Mouse (Mus musculus): ENCODE measurements at regions not wholly inside any gene's neighbourhood (a gene's known extent, or its start where the extent isn't known, plus 50 kb on each side); places are given as distances from the start of the nearest gene placed in this dataset.

DNA sequence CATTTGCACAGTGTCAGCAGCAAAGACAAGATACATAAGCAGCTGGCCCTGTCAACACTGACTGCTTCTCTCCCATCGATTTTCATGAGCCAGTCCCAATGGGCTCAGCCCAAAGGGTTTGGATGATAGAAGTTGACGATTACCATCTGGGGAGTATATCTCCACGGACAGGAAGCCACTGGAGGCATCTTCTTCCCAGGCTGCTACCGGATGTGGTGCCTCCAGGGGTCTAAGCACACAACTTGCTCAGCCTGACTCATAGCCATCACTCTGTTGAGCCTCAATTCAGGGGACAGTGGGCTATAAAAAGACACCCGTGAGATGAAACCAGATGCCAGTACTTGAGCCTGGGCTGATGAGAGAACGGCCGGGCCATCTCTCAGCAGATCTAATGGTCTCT lies 71.1 kb upstream of the Hif1a start:
- DNase-seq (ENCODE audit: inconsistent age in 2 of 2, low spot score in 1 of 2): no peak

- no peak for DNase-seq (ENCODE audit: inconsistent age in 2 of 2, low spot score in 1 of 2)
Observed at GRCm38 (mm10) chr12:73830551-73831203, 70.5 kb upstream of the Hif1a start.

DNA sequence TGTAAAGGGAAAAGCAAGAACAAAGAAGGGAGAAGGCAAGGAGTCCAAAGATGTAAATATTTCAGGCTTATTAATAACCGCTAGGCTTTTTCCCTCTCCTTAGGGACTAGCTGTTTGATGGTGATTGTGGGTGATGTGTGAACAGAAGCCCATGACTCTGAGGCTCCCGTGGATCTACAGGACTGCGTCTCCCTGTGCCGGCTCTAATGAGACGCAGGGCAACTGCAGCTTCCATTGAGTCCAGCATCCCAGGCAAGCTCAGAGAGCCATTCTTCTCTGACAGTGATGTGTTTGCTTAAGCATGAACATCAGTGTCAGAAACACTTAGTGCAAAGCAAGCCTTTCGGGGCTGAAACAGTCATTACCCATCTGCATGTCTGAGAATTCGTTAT lies 70.0 kb upstream of the Hif1a start:
- no peak for DNase-seq (ENCODE audit: inconsistent age in 2 of 2, low spot score in 1 of 2)

DNA sequence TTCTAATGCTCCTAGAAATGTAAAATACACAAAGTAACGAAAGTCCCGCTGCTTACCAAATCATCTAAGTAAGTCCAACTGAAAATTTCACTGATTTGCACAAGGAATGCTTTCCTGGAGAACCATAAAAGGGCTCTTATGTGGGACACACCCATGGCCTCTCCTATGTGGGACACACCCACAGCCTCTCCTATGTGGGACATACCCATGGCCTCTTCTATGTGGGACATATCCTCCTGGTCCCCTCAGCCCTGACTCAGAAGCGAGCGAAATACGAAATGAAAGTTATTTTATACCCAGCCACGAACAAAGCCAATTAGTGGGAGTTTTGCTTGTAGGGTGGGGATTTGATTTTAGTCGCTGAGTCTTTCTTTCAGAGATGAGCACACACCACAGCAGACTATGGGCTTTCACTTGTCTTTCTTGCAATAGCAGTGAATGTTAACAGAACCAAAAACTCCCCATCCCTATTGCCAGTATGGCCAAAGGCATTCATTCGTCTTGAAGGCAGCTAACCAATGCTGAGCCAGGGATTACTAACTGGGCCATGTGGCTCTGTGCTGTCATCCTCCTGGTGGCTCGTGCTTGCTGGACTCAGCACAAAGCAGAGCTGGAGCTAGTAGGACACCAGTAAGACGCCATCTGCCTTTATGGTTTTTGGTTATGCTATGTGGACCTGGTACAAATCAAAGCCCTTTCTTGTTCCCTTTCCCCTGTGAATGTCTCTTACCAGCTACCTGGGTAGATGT lies 69.4 kb upstream of the Hif1a start:
- no peak for DNase-seq (ENCODE audit: inconsistent age in 2 of 2, low spot score in 1 of 2)

DNA sequence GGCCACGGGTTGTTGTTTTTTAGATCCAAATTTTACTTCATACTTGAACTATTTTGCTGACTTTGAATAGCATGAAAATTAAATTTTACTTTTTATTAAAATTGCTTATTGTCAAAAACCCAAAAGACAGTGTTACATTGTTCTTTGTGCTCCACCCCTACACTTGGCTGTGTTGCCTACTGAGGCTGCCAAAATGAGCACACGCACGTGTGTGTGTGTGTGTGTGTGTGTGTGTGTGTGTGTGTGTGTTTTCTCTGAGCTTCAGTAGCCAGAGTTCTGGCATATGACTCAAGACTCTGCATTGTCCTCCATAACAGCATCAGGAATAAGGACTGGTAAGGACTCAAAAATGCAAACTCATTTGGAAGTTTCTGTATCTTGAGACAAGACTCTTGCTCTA lies 68.4 kb upstream of the Hif1a start:
- DNase-seq (ENCODE audit: inconsistent age in 2 of 2, low spot score in 1 of 2): no peak

DNA sequence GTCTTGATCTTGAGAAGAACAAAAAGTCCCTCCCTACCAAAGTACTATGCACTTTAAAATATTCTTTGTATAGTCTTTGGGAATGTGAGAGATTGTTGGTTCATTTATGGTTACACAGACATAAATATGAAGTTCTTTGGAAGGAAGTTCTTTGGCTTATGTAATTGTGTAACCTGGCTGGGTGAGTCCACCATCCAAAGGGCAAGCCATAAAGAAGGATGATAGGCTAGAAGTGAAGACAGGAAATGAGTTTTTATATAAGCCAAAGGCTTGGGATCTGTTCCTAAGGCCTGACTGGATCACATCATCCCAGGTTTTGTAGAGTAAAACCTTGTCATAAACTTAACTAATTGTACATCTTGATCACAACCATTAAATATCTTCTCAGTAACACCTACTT lies 65.0 kb upstream of the Hif1a start:
- no peak for DNase-seq (ENCODE audit: inconsistent age in 2 of 2, low spot score in 1 of 2)

GRCm38 (mm10) chr12:73837036-73837435 lies 64.1 kb upstream of the Hif1a start:
- no peak for DNase-seq (ENCODE audit: inconsistent age in 2 of 2, low spot score in 1 of 2)

DNA sequence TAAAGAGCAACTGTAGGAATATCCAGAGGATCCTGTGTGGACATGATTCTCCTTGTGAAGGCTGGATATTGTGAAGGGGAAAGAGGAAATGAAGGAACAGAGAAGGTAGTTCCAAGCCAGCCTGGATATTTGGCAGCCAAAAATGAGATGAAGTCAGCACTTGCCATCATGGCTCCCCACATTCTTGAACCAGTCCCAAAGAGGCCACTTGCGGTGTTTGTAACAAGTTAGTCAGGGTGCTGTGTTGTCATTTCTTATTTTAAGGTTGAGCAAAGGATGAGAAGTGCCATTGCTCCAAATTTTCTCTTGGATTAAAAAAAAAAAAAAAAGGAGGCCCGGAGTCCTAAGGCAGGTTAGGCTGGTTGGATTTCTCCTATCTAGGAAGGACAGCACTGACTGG lies 63.3 kb upstream of the Hif1a start:
- DNase-seq (ENCODE audit: inconsistent age in 2 of 2, low spot score in 1 of 2): no peak

DNA sequence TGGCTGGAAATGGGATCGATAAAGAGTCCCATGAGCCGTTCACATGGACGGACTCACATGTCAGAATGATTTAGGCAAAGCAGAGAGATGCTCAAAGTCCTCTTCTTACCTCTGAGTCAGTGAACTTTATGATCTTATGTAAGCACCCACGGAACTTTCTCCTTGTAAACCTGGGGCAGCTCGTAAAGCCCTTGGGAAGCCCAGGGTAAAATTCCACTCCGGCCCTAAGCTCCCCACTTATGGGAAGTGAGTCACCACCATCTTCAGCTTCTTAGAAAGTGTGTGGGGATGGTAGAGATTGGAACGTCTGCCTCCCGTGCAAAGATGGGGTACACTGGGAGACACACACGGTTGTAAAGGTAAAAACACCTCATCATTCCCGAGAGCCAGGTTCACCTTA lies 62.8 kb upstream of the Hif1a start:
- peak; percentile 31 to 62 for DNase-seq (ENCODE audit: inconsistent age in 2 of 2, low spot score in 1 of 2)

DNA sequence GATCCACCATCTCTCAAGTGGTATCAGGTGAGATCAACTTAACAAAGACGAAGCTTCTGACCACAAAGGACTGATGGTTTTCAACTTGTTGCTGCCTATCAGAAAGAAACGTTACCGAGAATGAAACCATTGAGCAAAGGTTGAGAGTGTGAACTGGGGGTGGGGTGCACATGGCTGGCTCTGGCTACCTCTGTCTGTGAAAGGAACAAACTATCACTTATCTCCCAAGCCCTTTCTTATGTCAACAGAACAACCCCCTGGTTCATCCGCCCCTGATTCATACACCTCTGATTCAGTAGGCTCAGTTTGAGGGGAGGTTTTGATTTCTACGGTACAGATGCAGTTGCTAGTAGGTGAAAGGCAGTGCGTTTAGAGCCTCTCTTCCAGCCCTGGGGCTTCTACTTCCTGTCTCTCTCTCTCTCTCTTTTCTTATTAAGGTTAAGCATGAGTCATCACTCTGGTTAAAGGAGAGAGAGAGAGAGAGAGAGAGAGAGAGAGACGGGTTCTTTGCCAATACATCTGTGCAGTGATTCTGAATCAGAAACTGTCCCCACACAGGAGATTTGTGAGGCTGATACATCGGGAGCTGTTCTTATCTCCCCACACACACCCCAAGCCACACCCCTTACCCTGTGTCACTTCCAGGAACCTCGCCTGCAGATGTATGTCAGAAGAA lies 59.0 kb upstream of the Hif1a start:
- peak; percentile 27 to 74 for DNase-seq (ENCODE audit: inconsistent age in 2 of 2, low spot score in 1 of 2)

- no peak for DNase-seq (ENCODE audit: inconsistent age in 2 of 2, low spot score in 1 of 2)
Observed at GRCm38 (mm10) chr12:73844782-73845181, 56.4 kb upstream of the Hif1a start.

DNA sequence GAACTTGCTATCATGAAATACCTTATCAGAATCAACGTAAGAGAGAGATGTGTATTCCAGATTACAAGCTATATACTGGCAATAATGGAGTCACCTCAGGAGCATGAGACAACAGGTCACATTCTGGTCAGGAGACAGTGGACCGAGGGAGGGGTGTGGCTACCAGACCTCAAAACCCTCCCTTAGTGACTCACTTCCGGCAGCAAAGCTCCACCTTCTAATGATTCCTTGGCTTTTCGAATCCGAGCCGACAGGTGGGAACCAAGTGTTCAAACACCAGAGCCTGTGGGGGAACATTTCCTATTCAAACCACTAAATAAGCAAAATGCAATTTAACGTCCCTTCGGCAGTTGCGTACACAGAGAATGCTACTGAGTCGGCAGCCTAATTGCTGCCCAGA lies 54.5 kb upstream of the Hif1a start:
- DNase-seq (ENCODE audit: inconsistent age in 2 of 2, low spot score in 1 of 2): peak; percentile 69 to 88

DNA sequence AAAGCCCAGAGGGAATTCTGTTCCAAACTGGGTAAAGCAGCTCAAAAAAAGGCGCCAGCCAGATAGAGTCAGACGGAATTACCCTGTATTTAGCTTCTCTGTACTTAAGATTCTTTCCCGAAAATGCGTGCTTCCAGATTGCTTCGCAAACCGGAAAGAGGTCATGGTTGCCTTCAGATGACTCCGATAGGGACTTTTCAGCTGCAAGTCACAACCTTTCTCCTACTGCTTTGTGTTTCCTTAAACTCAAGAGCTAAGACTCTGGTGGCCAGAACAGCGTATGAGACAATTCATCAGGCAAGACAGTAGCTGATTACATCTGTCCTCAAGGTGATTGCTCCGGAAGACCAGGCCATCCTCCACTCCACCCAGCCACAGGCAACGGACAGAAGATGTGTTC lies 53.8 kb upstream of the Hif1a start:
- peak; percentile 23 to 82 for DNase-seq (ENCODE audit: inconsistent age in 2 of 2, low spot score in 1 of 2)

- no peak for DNase-seq (ENCODE audit: inconsistent age in 2 of 2, low spot score in 1 of 2)
Observed at GRCm38 (mm10) chr12:73850831-73851230, 50.3 kb upstream of the Hif1a start.

All from adrenal gland, adult (tissue).